Mouse (Mus musculus) erythroid progenitor cell, adult 5-6 weeks (primary cell): ENCODE measurements around the gene Evl. TPM values are rescaled to one million over a fixed set of nuclear protein-coding genes. Genes with fewer than 3 reads are reported as not detected.
"Not testable (repeated sequence)": the region's sequence is repeated elsewhere in the genome, so short reads cannot be mapped to it uniquely, and the experiment has no call there.

Source experiments
- ATAC-seq: replicated peaks from 2 replicates; pipeline ENCODE4 v1.8.0; 2016; ENCODE audit warnings: moderate number of reproducible peaks, mild to moderate bottlenecking, moderate TSS enrichment, inconsistent platforms; ENCODE audit not compliant: poor library complexity, low FRiP score, severe bottlenecking
- total RNA-seq, 2 experiments: library from RNA; stranded (forward) in 1 of 2; stranded (reverse) in 1 of 2; fragments of 150-400 nt in 1 of 2; fragments of 186-747, 209-891 nt in 1 of 2; gene quantifications; 2 replicates each; pipeline versions ENCODE4 v1.2.3 to v1.2.4; 2015 to 2017; ENCODE audit warnings: low replicate concordance in 2 of 2

Gene Evl
- total RNA-seq (2015; ENCODE audit: low replicate concordance) (56.6 and 94.8 TPM in 2 replicates), total RNA-seq (2017; ENCODE audit: low replicate concordance) (12.6 and 13.4 TPM in 2 replicates)

DNA sequence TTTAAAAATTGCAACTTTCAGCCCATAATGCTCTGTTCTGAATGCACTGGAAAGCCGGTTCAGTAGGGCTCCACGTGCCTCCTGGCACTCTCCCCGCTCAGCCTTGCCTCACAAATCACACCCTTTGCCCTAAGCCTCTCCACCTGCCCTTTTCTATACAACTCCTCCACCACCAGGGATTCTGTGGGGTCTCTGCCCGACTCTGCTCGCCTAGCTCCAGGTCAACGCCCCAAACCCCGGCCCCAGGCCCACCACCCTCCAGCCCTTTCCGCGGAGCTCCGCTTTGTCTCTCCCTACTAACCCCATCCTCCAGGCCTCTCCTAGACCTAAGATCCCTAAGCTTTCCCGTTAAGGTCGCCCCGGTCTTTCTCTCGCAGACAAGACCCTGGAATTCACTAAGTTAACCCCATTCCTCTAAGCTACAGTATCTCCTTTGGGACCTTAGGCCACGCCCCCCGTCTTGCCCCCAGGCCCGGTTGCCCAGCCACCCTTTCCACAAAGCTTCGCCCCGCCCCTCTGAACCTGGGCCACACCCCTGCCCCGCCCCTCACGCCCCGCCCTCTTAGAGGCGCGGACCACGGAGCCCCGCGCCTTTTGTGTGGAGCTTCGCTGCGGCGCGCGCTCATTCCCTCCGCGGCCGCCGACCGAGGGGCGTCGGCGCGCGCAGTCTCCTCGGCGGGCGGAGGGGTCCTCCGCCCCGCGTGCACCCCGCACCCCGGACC lies at the start of gene Evl:
Evl (plus strand) TSS at position 601 of the 722 bp plus-strand sequence.
- ATAC-seq: no peak

- ATAC-seq: no peak
Measured at GRCm38 (mm10) chr12:108505846-108506245, 48.7 kb upstream of the Evl start.

DNA sequence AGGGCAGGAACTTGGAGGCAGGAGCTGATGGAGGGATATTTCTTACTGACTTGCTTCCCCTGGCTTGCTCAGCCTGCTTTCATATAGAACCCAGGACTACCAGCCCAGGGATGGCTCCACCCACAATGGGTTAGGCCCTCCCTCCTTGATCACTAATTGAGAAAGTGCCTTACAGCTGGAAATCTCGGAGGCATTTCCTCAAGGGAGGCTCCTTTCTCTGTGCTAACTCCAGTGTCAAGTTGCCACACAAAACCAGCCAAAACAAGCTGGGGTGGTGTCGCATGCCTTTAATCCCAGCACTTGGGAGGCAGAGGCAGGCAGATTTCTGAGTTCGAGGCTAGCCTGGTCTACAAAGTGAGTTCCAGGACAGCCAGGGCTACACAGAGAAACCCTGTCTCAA lies 47.5 kb upstream of the Evl start:
- not testable (repeated sequence) for ATAC-seq

DNA sequence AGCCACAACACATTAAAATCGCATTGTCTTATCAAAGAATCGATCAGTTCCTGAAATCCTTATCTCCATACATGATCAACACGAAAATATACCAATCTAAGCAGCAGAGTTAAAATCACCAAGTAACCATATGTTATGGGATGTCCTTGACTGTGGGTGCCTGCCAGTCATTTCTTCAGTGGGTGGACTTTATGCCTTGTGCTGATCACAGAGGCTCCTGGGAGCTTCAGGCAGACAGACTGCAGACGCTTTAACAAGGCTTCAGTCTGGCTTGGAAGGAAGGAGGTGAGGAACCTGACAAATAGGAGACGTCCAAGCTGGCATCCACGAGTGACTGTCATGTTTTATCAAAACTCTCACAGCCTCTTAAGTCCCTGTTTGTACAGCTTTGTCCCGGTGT lies 43.9 kb upstream of the Evl start:
- ATAC-seq: no peak

GRCm38 (mm10) chr12:108511009-108511408 lies 43.5 kb upstream of the Evl start:
- ATAC-seq: no peak

GRCm38 (mm10) chr12:108515464-108515863 lies 39.1 kb upstream of the Evl start:
- no peak for ATAC-seq

- no peak for ATAC-seq
Measured at GRCm38 (mm10) chr12:108519374-108519773, 35.1 kb upstream of the Evl start.

DNA sequence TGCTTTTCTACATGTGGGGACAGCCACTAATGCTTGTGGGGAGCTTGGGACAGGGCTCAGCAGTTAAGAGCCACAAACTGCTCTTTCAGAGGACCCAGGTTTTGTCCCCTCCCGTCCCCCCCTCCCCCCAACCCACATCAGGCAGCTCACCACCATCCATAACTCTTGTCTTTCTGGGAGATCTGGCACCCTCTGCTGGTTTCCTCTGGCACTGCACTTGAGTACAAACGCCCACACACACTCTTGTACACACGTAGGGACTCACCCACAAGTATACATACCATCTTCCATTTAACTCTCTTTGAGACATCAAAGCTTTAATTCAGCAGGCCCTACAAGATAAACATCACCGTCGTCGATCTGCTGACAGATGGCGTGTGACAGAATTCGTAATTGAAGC lies 25.3 kb upstream of the Evl start:
- ATAC-seq: no peak

DNA sequence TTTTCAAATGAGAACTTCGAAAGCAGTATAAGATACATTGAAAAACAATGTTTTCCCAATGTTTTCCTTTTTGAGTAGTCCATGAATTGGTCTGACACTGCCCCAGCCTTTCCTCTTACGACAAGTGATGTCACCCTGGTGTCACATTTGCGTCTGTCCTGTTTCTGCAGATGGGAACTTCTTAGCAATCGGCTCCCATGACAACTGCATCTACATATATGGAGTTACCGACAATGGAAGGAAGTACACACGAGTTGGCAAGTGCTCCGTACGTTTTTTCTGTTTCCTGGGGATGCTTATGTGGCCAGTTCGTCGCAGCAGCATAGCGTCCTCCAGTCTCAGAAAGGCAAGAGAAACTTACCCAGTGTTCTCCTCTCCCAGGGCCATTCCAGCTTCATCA lies 20.0 kb upstream of the Evl start:
- ATAC-seq: no peak

GRCm38 (mm10) chr12:108536461-108536860 lies 18.1 kb upstream of the Evl start:
- ATAC-seq: no peak

DNA sequence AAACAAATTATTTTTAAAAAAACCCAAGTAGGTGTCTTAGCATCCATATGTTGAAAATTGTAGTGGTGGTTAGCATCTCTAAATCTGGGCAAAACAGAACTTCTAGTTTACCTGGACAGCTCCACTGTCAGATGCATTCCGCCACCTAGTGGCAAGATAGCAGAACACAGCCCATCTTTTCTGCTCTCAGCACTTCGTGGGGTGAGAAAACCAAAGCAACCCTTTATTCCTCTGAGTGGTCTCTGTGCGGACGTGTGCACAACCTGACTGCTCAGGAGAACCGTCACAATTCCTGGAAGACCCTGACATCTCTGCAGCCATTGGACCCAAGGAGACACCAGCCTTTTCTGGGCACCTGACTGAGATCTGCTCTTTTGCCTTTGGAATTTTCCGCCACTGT lies 13.4 kb upstream of the Evl start:
- no peak; the same call in 1 of the 2 replicates for ATAC-seq

DNA sequence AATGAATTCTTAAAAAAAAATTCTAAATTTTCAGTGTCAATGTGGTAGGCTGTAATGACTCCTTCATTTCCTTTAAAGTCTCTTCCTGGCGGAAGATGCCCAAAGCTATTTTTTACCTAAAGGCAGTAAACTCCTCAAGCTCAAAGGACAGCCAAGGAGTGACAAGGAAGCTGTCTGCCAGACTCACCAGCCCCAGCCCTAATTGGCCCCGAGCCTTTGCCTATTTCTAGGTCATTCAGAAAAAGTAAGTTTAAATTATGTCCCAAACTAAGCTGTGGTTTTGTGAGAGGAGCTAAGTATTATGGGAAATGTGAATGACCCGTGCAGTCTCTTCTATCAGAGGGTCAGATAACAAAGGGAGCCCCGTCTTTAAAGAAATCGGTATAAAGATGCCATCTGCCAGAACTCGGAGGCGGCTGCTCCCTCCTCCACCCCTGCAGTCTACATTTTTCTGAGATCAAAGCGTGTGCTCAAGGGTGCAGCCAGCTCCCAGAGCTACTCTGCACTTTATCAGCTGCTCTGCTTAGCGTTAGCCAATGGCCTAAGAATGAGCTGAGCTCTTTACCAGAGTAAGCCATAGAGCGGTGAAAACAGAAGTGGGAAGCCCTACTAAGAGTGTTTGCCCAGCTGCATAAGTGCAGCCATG lies 7.9 kb upstream of the Evl start:
- ATAC-seq: no peak

- ATAC-seq: no peak
Measured at GRCm38 (mm10) chr12:108547251-108547875, 7.2 kb upstream of the Evl start.

DNA sequence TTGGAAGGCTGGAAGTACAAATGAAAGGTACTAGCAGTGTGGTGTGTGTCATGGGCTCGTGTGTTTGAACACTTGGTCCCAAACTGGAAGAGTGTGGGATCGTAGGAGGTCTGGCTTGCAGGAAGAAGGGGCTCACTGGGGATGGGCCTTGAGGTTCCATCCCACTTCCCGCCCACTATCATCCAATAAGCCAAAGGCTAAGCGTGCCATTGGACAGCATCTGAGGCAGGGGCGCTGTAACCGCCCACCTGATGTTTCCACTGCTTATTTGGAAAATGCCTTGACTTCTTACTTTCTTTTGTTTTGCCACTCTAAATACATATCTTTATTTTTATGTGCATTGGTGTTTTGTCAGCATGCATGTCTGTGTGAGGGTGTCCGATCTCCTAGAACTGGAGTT lies 2.8 kb upstream of the Evl start:
- no peak for ATAC-seq

DNA sequence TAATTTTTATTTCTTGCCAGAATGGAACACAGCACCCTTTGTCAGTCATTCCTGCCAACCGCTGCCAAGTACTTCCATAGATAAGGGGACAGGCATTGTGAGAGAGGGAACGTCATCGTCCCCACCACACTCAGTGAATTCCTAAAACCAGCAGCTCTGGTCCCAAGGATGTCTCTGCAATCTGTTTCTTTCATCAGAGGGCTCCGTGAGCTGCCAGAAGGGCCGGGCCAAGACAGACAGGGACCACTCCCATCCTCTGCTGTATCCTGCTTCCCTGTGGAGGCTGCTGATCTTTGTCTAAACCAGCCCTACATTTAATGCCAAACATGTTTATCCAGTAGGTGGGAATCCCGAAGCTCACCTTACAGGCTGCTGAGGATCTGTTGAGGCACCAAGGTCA lies 1.4 kb upstream of the Evl start:
- ATAC-seq: no peak

DNA sequence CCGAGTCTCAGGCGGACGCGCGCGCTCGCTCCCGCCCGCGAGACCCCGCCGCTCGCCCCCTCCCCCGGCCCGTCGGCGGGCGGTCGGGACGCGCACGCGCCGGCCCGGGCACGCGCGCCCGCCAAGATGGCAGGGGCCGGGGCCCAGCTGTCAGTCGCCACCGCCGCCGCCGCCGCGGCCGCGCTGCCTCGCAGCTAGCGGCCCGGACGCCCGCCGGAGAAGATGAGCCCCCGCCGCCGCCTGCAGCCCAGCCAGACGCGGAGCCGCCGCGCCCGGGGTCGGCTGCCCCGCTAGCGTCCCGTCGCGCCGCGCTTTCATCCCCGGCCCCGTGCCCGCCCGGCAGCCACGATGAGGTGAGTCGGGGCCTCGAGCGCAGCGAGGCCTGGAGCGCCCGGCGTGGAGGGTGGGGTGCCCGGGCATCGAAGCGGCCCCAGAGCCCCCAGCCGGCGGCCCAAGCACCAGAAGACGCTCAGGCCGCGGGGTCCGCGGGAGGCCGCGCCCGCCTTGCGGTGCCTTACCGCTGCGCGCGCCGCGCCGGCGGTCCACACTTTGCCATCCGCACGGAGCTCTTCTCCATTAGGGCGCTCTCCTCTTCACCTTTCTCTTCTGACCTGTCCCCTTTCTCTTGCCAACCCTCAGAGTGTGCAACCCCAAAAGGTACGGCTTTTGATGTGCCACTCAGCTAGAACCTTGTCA lies 489 bp downstream of the Evl start:
- no peak for ATAC-seq

DNA sequence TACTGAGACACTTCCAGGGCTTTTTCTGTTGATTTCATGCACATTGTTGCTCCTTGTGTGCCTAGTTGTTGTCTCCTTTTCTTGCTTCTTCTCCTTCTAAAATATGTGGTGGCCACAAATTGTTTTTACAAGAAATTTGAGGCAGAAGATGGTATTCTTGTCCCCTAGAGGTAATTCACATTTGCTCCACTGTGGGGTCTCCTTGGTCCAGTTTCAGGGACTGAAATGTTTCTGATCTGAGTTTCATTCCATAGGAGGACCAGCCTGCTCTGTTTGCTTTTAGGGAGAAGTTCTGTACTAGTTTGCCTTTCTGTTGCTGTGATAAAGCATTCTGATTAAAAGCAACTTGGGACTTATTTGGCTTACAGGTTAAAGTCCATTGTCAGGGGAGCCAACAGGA lies 3.7 kb downstream of the Evl start:
- no peak for ATAC-seq

DNA sequence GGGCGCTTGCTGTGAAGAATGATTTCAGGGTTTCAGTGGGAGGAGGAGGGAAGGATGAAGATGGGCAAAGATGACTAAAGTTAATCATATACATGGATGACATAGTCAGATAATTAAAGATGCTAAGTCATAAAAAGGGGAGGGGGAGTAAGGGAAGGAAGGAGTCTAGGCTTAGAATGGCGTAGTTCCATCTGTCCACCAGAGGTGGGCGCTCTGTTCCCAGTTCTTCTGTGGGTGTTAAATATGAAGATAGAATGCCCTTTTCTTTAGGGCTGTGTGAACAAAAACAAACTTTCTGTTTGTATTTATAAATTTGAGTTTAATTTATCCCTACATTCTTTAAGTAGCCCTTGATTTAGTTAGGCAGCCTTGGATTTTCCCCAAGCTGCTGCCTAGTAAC lies 8.7 kb downstream of the Evl start:
- ATAC-seq: no peak

DNA sequence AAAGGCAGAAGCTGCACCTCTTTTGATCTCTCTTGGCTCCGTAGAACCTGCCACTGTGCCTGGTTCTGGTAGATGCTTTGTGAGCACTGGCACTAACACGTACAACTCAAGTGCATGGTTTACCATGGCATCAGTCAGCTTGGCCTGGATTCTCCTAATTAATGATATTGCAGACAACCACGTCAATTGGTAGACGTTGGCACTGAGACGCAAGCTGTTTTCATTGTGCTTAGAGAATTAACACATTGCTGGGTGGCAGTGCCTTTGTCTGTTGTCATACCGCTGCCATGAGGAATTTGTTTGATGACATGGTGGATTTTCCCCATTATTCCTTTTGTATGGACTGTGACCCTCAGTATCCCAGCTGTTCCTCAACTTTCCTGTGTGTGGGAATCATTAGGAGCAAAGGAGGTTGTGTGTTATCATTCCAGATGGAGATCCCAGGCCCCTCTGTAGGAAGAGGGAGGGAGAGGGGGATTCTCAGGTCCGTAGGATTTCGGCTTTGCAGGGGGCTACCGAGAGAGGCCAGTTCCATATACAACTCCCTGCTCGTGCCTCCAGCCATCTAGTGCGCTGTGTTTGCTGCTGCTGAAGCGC lies 10.5 kb downstream of the Evl start:
- ATAC-seq: no peak
